In genomic region chr1:20310925-20311324, GRCm38 (mm10) we compare ENCODE assay signal across 14 mouse cellular contexts.
DNase-seq lines count a peak whose midpoint lies in the region; ATAC-seq lines count a peak whose summit lies in the region.
"Had no signal": no experiment of that assay in that cellular context is flagged by ENCODE, and none has a peak within 500 bp of the region (broad histone marks: within the 10 kb centered on the region; RNA-seq: fewer than 3 reads in every experiment).

No protein-coding gene starts in this region.

- no peaks in the 10 kb centered on the region for H3K9me3 ChIP-seq in forebrain, embryonic 14.5 days (replicated peaks; ENCODE audit: control insufficient read depth, low read length)
- no peaks in the 10 kb centered on the region for H3K9me3 ChIP-seq in forebrain, embryonic 11.5 days (ENCODE audit: control insufficient read depth, low read length)
- H3K9me3 ChIP-seq in kidney, embryonic 16.5 days (ENCODE audit: low read length), result no peaks in the 10 kb centered on the region
- H3K9me3 ChIP-seq in neural tube, embryonic 11.5 days (ENCODE audit: control insufficient read depth, low read length), result no peaks in the 10 kb centered on the region
- no peaks in the 10 kb centered on the region for H3K9me3 ChIP-seq in intestine, embryonic 16.5 days (ENCODE audit: control insufficient read depth, low read length)
- H3K9me3 ChIP-seq: heart, embryonic 10.5 days had no signal

- 62% methylated on average over 6 of the region's 6 CpGs for WGBS in forebrain, embryonic 14.5 days
- WGBS in forebrain, embryonic 11.5 days, result 64% methylated on average over 6 of the region's 6 CpGs
- WGBS in kidney, embryonic 16.5 days, result 70% methylated on average over 6 of the region's 6 CpGs
- 74% methylated on average over 6 of the region's 6 CpGs for WGBS in neural tube, embryonic 11.5 days
- WGBS in intestine, embryonic 16.5 days, result 75% methylated on average over 6 of the region's 6 CpGs

- H3K4me1 ChIP-seq in forebrain, embryonic 14.5 days (ENCODE audit: control insufficient read depth, insufficient read depth, low read length), result no peaks in the 10 kb centered on the region
- no peaks in the 10 kb centered on the region for H3K4me1 ChIP-seq in forebrain, embryonic 11.5 days (replicated peaks; ENCODE audit: control insufficient read depth, insufficient read depth, low read length)
- no peaks in the 10 kb centered on the region for H3K4me1 ChIP-seq in kidney, embryonic 16.5 days (ENCODE audit: insufficient read depth, low read length)
- no peaks in the 10 kb centered on the region for H3K4me1 ChIP-seq in neural tube, embryonic 11.5 days (ENCODE audit: control insufficient read depth, insufficient read depth, low read length)
- H3K4me1 ChIP-seq in intestine, embryonic 16.5 days (ENCODE audit: control insufficient read depth, insufficient read depth, low read length), result no peaks in the 10 kb centered on the region
- H3K4me1 ChIP-seq: heart, embryonic 10.5 days had no signal

- no peak for DNase-seq in forebrain, embryonic 14.5 days (ENCODE audit: low spot score)
- no peak for DNase-seq in forebrain, embryonic 11.5 days (ENCODE audit: low spot score)
- DNase-seq in kidney, adult 11 months, result no peak
- no peak for DNase-seq in neural tube, embryonic 11.5 days (ENCODE audit: low spot score)
- no peak for DNase-seq in neural tube, embryonic 10.5 days (ENCODE audit: extremely low spot score, low spot score)
- DNase-seq in cerebellum, adult 9-11 months, result no peak
- DNase-seq: thymus, adult 2 months had no signal

- H3K4me2 ChIP-seq in forebrain, embryonic 14.5 days (ENCODE audit: low read length), result no peak overlapping the region
- no peak overlapping the region for H3K4me2 ChIP-seq in forebrain, embryonic 11.5 days (ENCODE audit: low read depth, low read length, severe bottlenecking)
- no peak overlapping the region for H3K4me2 ChIP-seq in kidney, embryonic 16.5 days (replicated peaks; ENCODE audit: low read depth, low read length)
- no peak overlapping the region for H3K4me2 ChIP-seq in neural tube, embryonic 11.5 days (ENCODE audit: low read depth)
- no peak overlapping the region for H3K4me2 ChIP-seq in intestine, embryonic 16.5 days (ENCODE audit: low read depth, low read length)
- H3K4me2 ChIP-seq: lung, embryonic 14.5 days had no signal

- no peaks in the 10 kb centered on the region for H3K36me3 ChIP-seq in forebrain, embryonic 14.5 days (ENCODE audit: control insufficient read depth, insufficient read depth, low read length)
- no peaks in the 10 kb centered on the region for H3K36me3 ChIP-seq in forebrain, embryonic 11.5 days (ENCODE audit: control insufficient read depth, insufficient read depth, low read length)
- no peaks in the 10 kb centered on the region for H3K36me3 ChIP-seq in kidney, embryonic 16.5 days (ENCODE audit: insufficient read depth, low read length)
- H3K36me3 ChIP-seq in neural tube, embryonic 11.5 days (ENCODE audit: control insufficient read depth, insufficient read depth, low read length), result no peaks in the 10 kb centered on the region
- H3K36me3 ChIP-seq in intestine, embryonic 16.5 days (ENCODE audit: control insufficient read depth, insufficient read depth, low read length), result no peaks in the 10 kb centered on the region
- H3K36me3 ChIP-seq: heart, embryonic 10.5 days had no signal

- H3K27ac ChIP-seq in forebrain, embryonic 14.5 days (ENCODE audit: low read depth, low read length), result no peak overlapping the region
- H3K27ac ChIP-seq in forebrain, embryonic 11.5 days (ENCODE audit: low read depth, low read length), result no peak overlapping the region
- no peak overlapping the region for H3K27ac ChIP-seq in kidney, embryonic 16.5 days (ENCODE audit: low read length)
- H3K27ac ChIP-seq in neural tube, embryonic 11.5 days (ENCODE audit: low read depth, low read length), result no peak overlapping the region
- no peak overlapping the region for H3K27ac ChIP-seq in intestine, embryonic 16.5 days (ENCODE audit: low read length)
- H3K27ac ChIP-seq: gastrocnemius, adult 2 months; heart, embryonic 10.5 days; liver, embryonic 14.5 days; stomach, postnatal 0 days had no signal

- no peak overlapping the region for H3K4me3 ChIP-seq in forebrain, embryonic 14.5 days (ENCODE audit: low read depth, low read length)
- no peak overlapping the region for H3K4me3 ChIP-seq in forebrain, embryonic 11.5 days (ENCODE audit: low read depth, low read length)
- no peak overlapping the region for H3K4me3 ChIP-seq in kidney, embryonic 16.5 days (ENCODE audit: low read length)
- H3K4me3 ChIP-seq in neural tube, embryonic 11.5 days (ENCODE audit: low read depth, low read length), result no peak overlapping the region
- no peak overlapping the region for H3K4me3 ChIP-seq in intestine, embryonic 16.5 days (ENCODE audit: low read length)
- H3K4me3 ChIP-seq: gastrocnemius, adult 2 months; heart, embryonic 10.5 days had no signal

- ATAC-seq in forebrain, embryonic 14.5 days, result 0 out of 2 replicates have a peak, but pooled peaks have one; percentile 4
- no peak; the same call in 1 of the 2 replicates for ATAC-seq in forebrain, embryonic 11.5 days (replicated peaks; ENCODE audit: low FRiP score)
- ATAC-seq in kidney, embryonic 16.5 days (ENCODE audit: low FRiP score, low TSS enrichment), result 0 out of 2 replicates have a peak, but pooled peaks have one; percentile 31
- 0 out of 2 replicates have a peak, but pooled peaks have one; percentile 3 for ATAC-seq in neural tube, embryonic 11.5 days (ENCODE audit: insufficient read depth, low FRiP score, low TSS enrichment)
- ATAC-seq in intestine, embryonic 16.5 days, result no peak

- H3K27me3 ChIP-seq in forebrain, embryonic 14.5 days (replicated peaks; ENCODE audit: control insufficient read depth, insufficient read depth, low read length), result no peaks in the 10 kb centered on the region
- H3K27me3 ChIP-seq in forebrain, embryonic 11.5 days (ENCODE audit: control insufficient read depth, insufficient read depth, low read length), result no peaks in the 10 kb centered on the region
- no peaks in the 10 kb centered on the region for H3K27me3 ChIP-seq in kidney, embryonic 16.5 days (ENCODE audit: insufficient read depth, low read length)
- H3K27me3 ChIP-seq in neural tube, embryonic 11.5 days (ENCODE audit: control insufficient read depth, insufficient read depth, low read length), result no peaks in the 10 kb centered on the region
- no peaks in the 10 kb centered on the region for H3K27me3 ChIP-seq in intestine, embryonic 16.5 days (replicated peaks; ENCODE audit: control insufficient read depth, insufficient read depth, low read length)

- no peak overlapping the region for H3K9ac ChIP-seq in forebrain, embryonic 14.5 days (ENCODE audit: low read length)
- H3K9ac ChIP-seq in forebrain, embryonic 11.5 days (ENCODE audit: low read length), result no peak overlapping the region
- no peak overlapping the region for H3K9ac ChIP-seq in kidney, embryonic 16.5 days (replicated peaks; ENCODE audit: low read length)
- H3K9ac ChIP-seq in neural tube, embryonic 11.5 days (ENCODE audit: low read length), result no peak overlapping the region
- no peak overlapping the region for H3K9ac ChIP-seq in intestine, embryonic 16.5 days (ENCODE audit: low read depth, low read length)
- H3K9ac ChIP-seq: liver, embryonic 14.5 days; lung, embryonic 14.5 days had no signal

Comparison
In these comparisons a context has a peak if more than half of its experiments do, and no peak if none do; other contexts are left out.
1. ATAC-seq: peak in forebrain, embryonic 14.5 days (single experiment), kidney, embryonic 16.5 days (single experiment) and neural tube, embryonic 11.5 days (single experiment); none in forebrain, embryonic 11.5 days (single experiment) and intestine, embryonic 16.5 days (single experiment).